12 mouse cellular contexts compared by ENCODE assay signal in the genomic region with DNA sequence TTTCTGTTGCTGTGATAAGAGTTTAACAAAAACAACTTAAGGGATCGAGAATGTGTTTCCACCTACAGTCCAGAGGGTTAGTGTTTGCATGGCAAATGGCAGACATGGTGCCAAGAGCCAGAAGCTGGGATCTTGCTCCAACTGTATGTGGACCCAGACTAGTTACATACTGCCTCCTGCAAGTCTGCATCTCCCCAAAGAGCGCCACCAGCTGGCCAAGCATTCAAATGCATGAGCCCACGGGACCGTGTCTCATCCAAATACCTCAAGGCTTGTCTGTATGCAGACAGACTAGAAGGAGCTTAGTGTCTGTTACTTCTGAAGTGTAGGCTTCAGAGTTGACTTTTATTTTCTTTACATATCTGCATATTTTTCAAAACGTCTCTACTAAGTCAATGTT.
A peak's percentile ranks its signal among the peaks of the same experiment; 100 is the strongest.
DNase-seq lines count a peak whose midpoint lies in the region; ATAC-seq lines count a peak whose summit lies in the region.
"Had no signal": no experiment of that assay in that cellular context is flagged by ENCODE, and none has a peak within 500 bp of the region (broad histone marks: within the 10 kb centered on the region; RNA-seq: fewer than 3 reads in every experiment).

No protein-coding gene starts in this region.

- no peaks in the 10 kb centered on the region for H3K27me3 ChIP-seq in liver, embryonic 11.5 days (replicated peaks; ENCODE audit: control insufficient read depth, insufficient read depth, low read length)
- H3K27me3 ChIP-seq: forebrain, embryonic 12.5 days had no signal

- peak; percentile 41 for DNase-seq in embryo, embryonic 10 days (ENCODE audit: low spot score)
- no peak for DNase-seq in embryo, embryonic 9.5 days (ENCODE audit: extremely low spot score)
- DNase-seq in liver (peak; percentile 8), 3T3-L1 (ENCODE audit: low read depth, low spot score) (peak; percentile 3), ZHBTc4 (ENCODE audit: low read depth, low spot score) (peak; percentile 84)
- no peak for DNase-seq in liver, embryonic 11.5 days (ENCODE audit: low spot score)
- no peak for DNase-seq in spleen, postnatal 36 days (ENCODE audit: low spot score in 2 of 2)
- DNase-seq in urinary bladder, postnatal 25 days (ENCODE audit: low spot score): no peak
- DNase-seq: cerebellum, adult 18-20 months; gastrocnemius, postnatal 14 days; right cerebral cortex, postnatal 14 days had no signal

- no peak for ATAC-seq in liver, embryonic 11.5 days (replicated peaks; ENCODE audit: low FRiP score)

- WGBS in liver, embryonic 11.5 days: 57% methylated on average over 5 of the region's 5 CpGs

- no peak overlapping the region for H3K4me2 ChIP-seq in liver, embryonic 11.5 days
- H3K4me2 ChIP-seq: forebrain, embryonic 12.5 days had no signal

- no peak overlapping the region for H3K9ac ChIP-seq in liver, embryonic 11.5 days (ENCODE audit: low read depth, low read length)
- H3K9ac ChIP-seq: forebrain, embryonic 12.5 days had no signal

- no peaks in the 10 kb centered on the region for H3K4me1 ChIP-seq in liver, embryonic 11.5 days (replicated peaks; ENCODE audit: control insufficient read depth, insufficient read depth, low read length)
- H3K4me1 ChIP-seq: forebrain, embryonic 12.5 days had no signal

- no peak overlapping the region for H3K27ac ChIP-seq in liver, embryonic 11.5 days (ENCODE audit: low read depth, low read length)
- H3K27ac ChIP-seq: forebrain, embryonic 12.5 days had no signal

- no peaks in the 10 kb centered on the region for H3K36me3 ChIP-seq in liver, embryonic 11.5 days (ENCODE audit: control insufficient read depth, insufficient read depth, low read length)
- H3K36me3 ChIP-seq: forebrain, embryonic 12.5 days had no signal

- H3K4me3 ChIP-seq in liver, embryonic 11.5 days (ENCODE audit: low read depth, low read length): no peak overlapping the region
- H3K4me3 ChIP-seq: forebrain, embryonic 12.5 days had no signal

- H3K9me3 ChIP-seq in liver, embryonic 11.5 days (ENCODE audit: control insufficient read depth, low read length): no peaks in the 10 kb centered on the region
- H3K9me3 ChIP-seq: forebrain, embryonic 12.5 days had no signal

Comparison
In these comparisons a context has a peak if more than half of its experiments do, and no peak if none do; other contexts are left out.
1. DNase-seq: peak in embryo, embryonic 10 days (single experiment), liver (single experiment), 3T3-L1 (single experiment) and ZHBTc4 (single experiment); none in embryo, embryonic 9.5 days (single experiment), liver, embryonic 11.5 days (single experiment), spleen, postnatal 36 days (0 of 2) and urinary bladder, postnatal 25 days (single experiment).